Mouse (Mus musculus): ENCODE measurements around the gene Olfr826. TPM values are rescaled to one million over a fixed set of nuclear protein-coding genes. Genes with fewer than 3 reads are reported as not detected.
"Not testable (repeated sequence)": the region's sequence is repeated elsewhere in the genome, so short reads cannot be mapped to it uniquely, and the experiment has no call there.

Gene Olfr826
- polyA plus RNA-seq, 1 experiment from 2014 or later, result not detected

DNA sequence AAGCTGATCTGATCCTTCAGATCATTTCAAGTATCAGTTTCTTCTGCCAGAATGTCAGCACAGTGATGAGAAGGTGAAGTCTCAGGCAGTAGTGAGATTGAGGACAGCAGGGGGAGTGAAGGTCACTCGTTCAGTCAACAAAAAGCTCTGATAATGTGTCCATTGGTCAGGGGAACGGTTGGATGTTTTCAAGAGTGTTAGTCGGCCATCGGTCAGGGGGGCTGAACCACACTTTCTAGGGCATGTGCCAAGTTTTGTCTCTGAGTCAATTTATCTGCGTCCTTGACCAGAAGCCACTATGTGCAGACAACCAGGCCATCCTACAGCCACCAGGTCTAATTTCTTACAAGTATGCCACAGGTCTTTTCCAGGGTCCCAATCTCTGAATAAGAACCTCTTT lies 41.5 kb downstream of the Olfr826 start:
- H3K4me2 ChIP-seq (ENCODE audit: low read depth, low read length); H3K4me3 ChIP-seq (ENCODE audit: low read depth, low read length); H3K27ac ChIP-seq (ENCODE audit: low read length); H3K27me3 ChIP-seq (ENCODE audit: control insufficient read depth, insufficient read depth, low read depth, low read length); H3K9me3 ChIP-seq (replicated peaks; ENCODE audit: control insufficient read depth, low read length); H3K36me3 ChIP-seq (ENCODE audit: control insufficient read depth, insufficient read depth); H3K9ac ChIP-seq (ENCODE audit: low read depth, low read length); H3K4me1 ChIP-seq (ENCODE audit: control insufficient read depth, low read depth, low read length): not testable (repeated sequence)
- peak; percentile 45; the same call in 1 of the 2 replicates for ATAC-seq (ENCODE audit: low read depth)
- WGBS (ENCODE audit: insufficient replicate concordance), result 53% methylated on average over 5 of the region's 5 CpGs

- no peak for ATAC-seq (ENCODE audit: low read depth)
- Histone ChIP-seq H3K4me1 (ENCODE audit: control insufficient read depth, low read depth, low read length) (no peaks in the 10 kb centered on the region), H3K36me3 (ENCODE audit: control insufficient read depth, insufficient read depth) (no peaks in the 10 kb centered on the region), H3K9me3 (replicated peaks; ENCODE audit: control insufficient read depth, low read length) (no peaks in the 10 kb centered on the region; the same call in 1 of the 2 replicates), H3K27me3 (ENCODE audit: control insufficient read depth, insufficient read depth, low read depth, low read length) (no peaks in the 10 kb centered on the region), H3K4me3 (ENCODE audit: low read depth, low read length) (no peak overlapping the region), H3K4me2 (ENCODE audit: low read depth, low read length) (no peak overlapping the region), H3K9ac (ENCODE audit: low read depth, low read length) (no peak overlapping the region), H3K27ac (ENCODE audit: low read length) (no peak overlapping the region)
These were observed 49.2 kb downstream of the Olfr826 start for GRCm38 (mm10) chr10:130134811-130135210.

DNA sequence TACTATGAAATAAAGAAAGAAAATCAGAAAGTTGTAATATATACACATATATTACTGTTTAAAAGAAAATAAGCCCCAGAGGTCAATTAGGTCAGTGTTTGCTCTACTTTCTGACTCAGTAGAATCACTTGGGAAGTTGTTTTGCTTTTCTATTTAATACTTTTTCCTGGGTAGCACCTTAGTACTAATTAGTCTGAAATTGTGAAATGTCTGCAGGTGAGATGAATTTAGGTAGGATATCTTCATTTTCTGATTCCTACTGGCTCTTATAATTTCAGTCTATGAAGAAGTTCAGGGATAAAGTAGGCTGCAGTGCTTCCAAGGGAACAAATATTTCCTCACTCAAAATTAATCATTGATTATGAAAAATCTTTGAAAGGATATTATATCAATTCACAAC lies 54.1 kb downstream of the Olfr826 start, which contains the start of gene Olfr824:
Gene Olfr824 (minus strand): TSS at position 101 of the 400 bp plus-strand sequence.
- H3K9ac ChIP-seq (ENCODE audit: low read depth, low read length); H3K4me2 ChIP-seq (ENCODE audit: low read depth, low read length); H3K9me3 ChIP-seq (replicated peaks; ENCODE audit: control insufficient read depth, low read length); H3K4me1 ChIP-seq (ENCODE audit: control insufficient read depth, low read depth, low read length); H3K36me3 ChIP-seq (ENCODE audit: control insufficient read depth, insufficient read depth); H3K27me3 ChIP-seq (ENCODE audit: control insufficient read depth, insufficient read depth, low read depth, low read length); H3K27ac ChIP-seq (ENCODE audit: low read length); H3K4me3 ChIP-seq (ENCODE audit: low read depth, low read length); ATAC-seq (ENCODE audit: low read depth): not testable (repeated sequence)

Other genes starting within 250 kb of the Olfr826 start
- not detected in 2 replicates for gene Olfr818, start 235.1 kb downstream of the Olfr826 start, polyA plus RNA-seq (2015; fragmentation: Nextera tagmentation; extraction: Ambion mirVana)
- gene Olfr819, start 216.9 kb downstream of the Olfr826 start, polyA plus RNA-seq (2015; fragmentation: Nextera tagmentation; extraction: Ambion mirVana), result not detected in 2 replicates
- not detected in 2 replicates for gene Olfr247, start 208.0 kb downstream of the Olfr826 start, polyA plus RNA-seq (2015; fragmentation: Nextera tagmentation; extraction: Ambion mirVana)
- gene Gm10310, start 199.1 kb downstream of the Olfr826 start, polyA plus RNA-seq (2015; fragmentation: Nextera tagmentation; extraction: Ambion mirVana), result not detected in 2 replicates
- gene Olfr820, start 171.6 kb downstream of the Olfr826 start, polyA plus RNA-seq (2015; fragmentation: Nextera tagmentation; extraction: Ambion mirVana), result not detected in 2 replicates
- not detected in 2 replicates for gene Olfr821, start 153.8 kb downstream of the Olfr826 start, polyA plus RNA-seq (2015; fragmentation: Nextera tagmentation; extraction: Ambion mirVana)
- gene Olfr822, start 113.0 kb downstream of the Olfr826 start, polyA plus RNA-seq (2015; fragmentation: Nextera tagmentation; extraction: Ambion mirVana), result not detected in 2 replicates
- gene Olfr823, start 68.8 kb downstream of the Olfr826 start, polyA plus RNA-seq (2015; fragmentation: Nextera tagmentation; extraction: Ambion mirVana), result not detected in 2 replicates
- not detected in 2 replicates for gene Olfr824, start 54.2 kb downstream of the Olfr826 start, polyA plus RNA-seq (2015; fragmentation: Nextera tagmentation; extraction: Ambion mirVana)
- not detected in 2 replicates for gene Olfr825, start 17.4 kb downstream of the Olfr826 start, polyA plus RNA-seq (2015; fragmentation: Nextera tagmentation; extraction: Ambion mirVana)
- not detected in 2 replicates for gene Olfr827, start 30.2 kb upstream of the Olfr826 start, polyA plus RNA-seq (2015; fragmentation: Nextera tagmentation; extraction: Ambion mirVana)
- not detected in 2 replicates for gene Neurod4, start 96.1 kb upstream of the Olfr826 start, polyA plus RNA-seq (2015; fragmentation: Nextera tagmentation; extraction: Ambion mirVana)
- gene Tespa1, start 138.7 kb upstream of the Olfr826 start, polyA plus RNA-seq (2015; fragmentation: Nextera tagmentation; extraction: Ambion mirVana), result 1.2 and 1.3 TPM in 2 replicates
- gene Vmn2r84, start 210.1 kb upstream of the Olfr826 start, polyA plus RNA-seq (2015; fragmentation: Nextera tagmentation; extraction: Ambion mirVana), result 0.01 TPM in 1 of 2 replicates, not detected in the other
- 0.01 TPM in 1 of 2 replicates, not detected in the other for gene Vmn2r85, start 245.5 kb upstream of the Olfr826 start, polyA plus RNA-seq (2015; fragmentation: Nextera tagmentation; extraction: Ambion mirVana)